Mouse (Mus musculus) thymus, postnatal 4 days (tissue): Measurements from ENCODE around the gene Best3.
"Not testable (repeated sequence)": the region's sequence is repeated elsewhere in the genome, so short reads cannot be mapped to it uniquely, and the experiment has no call there.

ENCODE experiments used
- DNase-seq: peaks from one replicate; pipeline ENCODE4 v3.0.0; 2021

Best3 gene

DNA sequence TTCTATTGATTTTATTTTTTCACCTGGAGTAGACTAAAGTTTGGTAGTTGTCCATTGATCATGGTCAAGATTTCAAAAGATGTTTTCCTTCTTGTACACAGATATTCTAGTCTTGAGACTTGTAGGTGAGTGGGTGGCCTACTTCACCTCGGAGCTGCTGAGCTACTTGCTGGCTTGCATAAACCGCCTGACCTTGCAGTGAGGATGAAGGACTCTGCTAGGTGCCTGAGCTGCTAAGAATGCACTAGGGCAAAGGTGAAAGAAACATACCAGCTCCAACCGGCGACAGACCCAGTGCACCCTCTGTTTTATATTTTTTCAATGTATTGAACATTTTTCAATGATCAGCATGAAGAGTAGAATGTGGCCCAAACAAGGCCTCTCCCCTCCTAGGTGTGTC lies 5.8 kb upstream of the Best3 start:
- no peak for DNase-seq

DNA sequence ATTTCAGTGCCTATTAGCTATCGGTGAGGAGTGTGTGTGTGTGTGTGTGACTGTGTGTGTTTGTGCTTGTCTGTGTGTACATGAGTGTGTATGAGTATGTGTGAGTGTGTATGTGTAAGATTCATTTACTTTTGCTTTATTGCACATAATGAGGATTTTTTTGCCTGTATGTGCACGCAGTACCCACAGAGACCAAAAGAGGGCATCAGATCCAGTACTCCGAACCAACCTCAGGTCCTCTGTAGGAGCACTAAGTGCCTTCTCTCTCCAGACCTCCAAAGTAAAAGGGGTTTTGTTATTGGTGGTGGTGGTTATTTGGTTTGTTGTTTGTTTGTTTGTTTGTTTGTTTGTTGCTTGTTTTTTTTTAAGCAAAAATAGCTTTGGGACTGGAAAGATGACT lies 5.2 kb upstream of the Best3 start:
- peak; percentile 74 for DNase-seq

DNA sequence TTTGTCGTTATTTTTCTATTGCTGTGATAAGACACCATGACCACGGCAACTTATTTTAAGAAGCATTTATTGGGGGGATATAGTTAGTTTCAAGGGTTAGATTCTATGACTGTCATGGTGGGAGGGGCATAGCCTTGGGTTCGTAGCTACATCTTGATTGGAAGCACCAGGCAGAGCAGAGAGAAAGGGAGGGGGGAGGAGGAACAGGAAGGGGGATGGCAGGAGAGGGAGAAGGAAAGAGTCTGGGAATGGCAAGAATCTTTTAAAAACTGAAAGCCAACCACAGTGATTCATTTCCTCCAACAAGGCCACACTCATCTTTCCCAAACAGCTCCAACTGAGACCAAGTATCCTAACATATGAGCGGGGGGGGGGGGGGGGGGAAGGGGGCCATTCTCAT lies 3.6 kb upstream of the Best3 start:
- DNase-seq, result no peak

DNA sequence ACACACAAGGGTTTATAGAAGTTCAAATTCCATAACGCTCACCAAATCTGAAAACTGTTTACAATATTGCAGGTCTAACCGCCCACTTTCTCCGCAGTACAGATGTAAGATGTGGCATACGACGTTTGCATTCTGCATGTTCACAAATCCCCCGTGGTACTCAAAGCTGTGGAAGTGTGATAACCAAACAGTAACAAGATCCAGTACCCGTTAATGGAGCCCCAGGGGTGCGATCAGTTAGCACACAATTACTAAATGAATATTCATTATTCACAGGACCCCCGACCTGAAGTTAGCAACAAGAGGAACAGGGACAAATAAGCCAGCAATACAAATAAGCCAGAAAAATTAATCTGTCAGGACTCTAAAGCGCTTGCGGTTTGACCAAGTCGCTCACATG lies 1.3 kb upstream of the Best3 start:
- no peak for DNase-seq

DNA sequence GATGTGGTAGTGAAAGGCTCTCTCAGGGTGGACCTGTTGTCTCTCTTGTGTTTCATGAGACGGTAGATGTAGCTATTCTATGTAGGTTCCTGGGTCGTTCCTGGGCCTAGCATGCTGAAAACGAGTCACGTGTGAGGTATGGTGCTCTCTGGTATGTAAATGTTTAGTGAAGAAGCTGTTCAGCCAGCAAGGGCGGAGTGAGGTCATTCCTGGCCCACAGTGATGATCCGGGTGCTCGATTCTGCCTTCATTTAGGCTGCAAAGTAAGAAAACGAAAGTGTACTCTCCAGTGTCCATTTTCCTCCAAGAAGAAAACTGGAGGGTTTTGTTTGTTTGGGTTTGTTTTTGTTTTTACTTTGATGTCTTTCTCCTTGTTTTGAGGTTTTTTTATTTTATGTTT lies 7.9 kb downstream of the Best3 start:
- no peak for DNase-seq

DNA sequence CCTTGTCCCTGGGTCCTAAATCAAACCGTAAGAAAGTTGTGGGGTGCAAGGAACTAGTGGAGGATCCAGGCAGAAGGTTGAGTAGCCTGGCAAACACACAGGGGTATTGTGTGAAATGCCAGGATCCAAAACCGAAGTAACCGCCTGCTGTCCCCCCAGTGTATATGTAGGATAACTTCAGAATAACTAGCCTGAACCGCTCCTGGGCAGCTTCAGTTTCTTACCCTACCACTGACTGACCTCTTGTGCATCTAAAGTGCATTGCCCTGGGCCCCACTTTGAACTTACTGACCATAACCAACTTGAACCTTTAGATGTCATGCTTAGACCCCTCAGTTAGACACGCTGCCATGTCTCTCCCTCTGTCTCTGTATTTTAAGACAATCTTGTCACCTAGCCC lies 9.0 kb downstream of the Best3 start:
- DNase-seq, result no peak

DNA sequence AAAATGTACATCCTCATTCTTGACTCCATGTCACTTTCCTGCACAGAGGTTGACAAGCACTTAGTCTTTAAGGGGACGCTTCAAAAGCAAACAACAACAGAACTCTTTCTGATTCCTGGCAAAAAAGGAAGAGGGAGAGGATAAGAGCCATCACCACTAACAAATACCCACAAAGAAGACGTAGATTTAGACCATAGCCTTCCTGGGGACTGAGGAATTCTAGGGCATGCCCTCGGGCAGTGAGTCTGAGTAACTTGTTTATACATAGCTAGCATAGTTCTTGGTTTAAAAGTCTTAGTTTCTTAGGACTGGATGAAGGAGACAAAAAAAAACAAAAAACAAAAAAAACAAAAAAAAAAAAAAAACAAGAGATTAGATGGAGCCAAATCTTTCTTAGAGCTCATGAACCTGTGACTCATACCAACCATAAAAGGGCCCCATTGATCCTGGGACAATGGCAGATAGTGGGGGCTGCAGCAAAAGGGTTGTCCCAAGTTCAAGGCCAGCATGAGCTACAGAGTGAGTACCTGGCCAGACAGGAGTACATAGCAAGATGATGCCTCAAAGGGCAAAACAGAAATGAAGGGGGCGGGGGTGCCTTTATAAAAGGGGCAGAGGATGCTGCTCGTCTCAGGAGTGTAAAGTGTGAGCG lies 9.6 kb downstream of the Best3 start:
- no peak for DNase-seq

DNA sequence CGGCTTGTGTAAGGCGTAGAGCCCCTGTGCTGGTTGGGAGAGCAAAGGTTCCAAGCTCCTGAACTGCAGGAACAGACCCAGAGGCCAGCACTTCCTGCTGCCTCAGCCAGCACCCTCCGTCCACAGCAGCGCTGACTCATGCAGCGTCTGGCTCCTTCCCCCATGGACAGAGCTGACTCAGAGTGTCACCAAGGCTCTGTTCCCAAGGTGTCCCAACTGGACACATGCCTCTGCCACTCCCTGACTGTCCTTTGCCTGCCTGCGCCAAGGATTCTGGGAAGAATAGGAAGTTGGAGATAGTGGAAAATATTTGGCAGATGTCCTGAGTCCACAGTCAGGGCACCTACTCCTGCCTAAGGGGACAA lies 10.1 kb downstream of the Best3 start:
- no peak for DNase-seq

DNA sequence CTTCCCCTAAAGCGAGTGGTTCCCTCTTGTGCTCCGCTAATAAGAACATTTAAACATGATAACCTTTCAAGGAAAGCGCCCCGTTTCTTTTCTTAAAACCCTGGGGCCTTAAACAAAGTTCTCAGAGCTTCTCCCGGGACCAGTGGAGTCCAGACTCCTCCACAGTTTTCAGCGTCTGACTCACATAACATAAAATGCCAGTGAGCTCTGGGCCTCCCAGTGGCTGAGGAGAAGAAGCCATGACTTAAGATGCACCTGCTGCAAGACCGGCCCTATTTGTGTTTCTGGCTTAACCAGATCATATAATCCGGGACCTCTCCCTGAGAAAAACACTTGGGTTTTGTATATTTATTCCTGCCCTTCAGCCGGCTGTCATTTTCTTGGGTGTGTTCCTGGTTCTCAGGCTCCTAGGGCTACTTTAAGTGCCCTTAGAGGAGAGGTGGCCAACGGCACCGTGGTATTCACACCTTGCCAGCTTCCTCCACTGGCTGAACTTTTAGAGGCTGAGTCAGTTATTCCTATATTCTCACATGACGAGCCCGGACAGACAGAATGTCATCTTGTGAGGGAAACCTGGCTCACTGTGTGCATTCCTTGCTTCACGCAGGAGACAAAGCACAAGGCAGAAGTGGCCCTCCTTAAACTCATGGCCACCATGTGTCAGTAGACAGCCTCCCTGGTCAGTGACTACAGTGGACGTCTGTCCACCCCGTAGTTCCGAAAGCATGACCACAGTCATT lies 12.8 kb downstream of the Best3 start:
- no peak for DNase-seq

DNA sequence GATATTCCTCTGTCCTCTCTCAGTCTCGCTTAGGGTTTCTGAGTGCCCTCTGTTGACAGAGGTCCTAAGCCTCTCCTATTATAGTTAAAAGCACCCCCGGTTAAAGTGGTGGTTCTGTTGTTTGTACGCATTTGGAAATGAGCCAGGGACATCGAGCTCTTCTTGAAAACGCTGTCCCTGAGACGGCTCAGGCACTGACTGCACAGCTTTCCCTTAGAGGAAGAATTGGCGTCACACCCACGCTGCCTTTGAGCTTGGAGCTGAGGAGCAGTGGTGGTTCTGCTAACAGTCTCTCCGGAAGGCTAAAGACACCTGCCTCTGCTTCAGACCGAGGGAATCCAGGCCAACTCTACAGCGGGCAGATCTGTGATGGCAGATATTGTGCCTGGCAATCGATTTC lies 14.9 kb downstream of the Best3 start:
- DNase-seq, result no peak

DNA sequence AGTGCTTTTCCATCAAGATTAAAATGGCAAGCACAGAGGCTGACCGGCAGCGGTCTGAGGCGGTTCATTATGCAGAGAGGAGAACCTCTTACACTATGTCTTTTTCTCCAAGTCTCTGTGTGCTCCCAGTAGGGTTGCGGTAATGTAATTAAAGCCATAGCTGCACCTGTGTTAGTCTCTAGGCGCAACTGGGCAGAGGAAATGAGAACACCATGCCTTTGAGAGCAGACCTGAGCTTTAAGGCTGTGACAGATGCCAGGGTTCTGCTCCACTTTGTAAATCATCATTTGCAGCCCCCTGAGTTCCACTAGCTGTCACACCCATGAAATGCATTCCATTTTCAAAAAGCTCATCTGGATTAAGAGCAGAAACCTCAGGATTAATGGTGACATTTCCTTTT lies 18.6 kb downstream of the Best3 start:
- no peak for DNase-seq

DNA sequence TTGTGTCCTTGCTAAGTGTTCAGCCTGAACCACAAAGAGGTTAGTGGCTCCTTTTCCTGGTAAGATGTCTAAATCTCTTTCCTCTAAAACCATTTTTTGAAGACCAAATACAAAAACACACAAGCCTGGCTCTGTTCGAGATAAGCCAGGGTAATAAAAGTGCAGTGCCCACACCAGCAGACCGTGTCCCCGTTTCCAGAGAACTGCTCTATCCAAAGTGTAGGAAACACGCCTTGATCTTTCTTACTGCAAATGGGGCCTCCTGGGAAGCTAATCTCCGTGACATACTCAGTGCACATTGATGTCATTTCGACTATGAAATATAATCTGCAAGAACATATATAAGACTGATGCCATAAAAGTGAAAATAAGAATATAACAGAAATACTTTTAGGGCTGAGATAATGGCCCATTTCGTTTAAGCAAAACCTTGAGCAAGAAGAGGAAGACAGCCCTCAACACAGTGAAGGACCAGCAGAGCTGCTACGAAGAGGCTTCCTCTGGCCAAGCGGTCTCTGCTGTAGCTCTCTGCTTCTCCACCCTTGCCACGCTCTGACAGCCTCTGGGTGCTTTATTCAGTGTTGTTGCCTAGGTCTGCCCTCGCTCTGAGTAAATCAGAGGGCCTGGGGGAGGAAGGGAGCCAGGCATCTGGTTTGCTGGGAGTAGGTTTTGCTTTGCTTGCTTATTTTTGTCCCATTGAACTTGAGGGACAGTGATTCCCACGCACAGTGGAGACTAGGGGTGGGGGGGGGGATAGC lies 19.8 kb downstream of the Best3 start:
- no peak for DNase-seq

DNA sequence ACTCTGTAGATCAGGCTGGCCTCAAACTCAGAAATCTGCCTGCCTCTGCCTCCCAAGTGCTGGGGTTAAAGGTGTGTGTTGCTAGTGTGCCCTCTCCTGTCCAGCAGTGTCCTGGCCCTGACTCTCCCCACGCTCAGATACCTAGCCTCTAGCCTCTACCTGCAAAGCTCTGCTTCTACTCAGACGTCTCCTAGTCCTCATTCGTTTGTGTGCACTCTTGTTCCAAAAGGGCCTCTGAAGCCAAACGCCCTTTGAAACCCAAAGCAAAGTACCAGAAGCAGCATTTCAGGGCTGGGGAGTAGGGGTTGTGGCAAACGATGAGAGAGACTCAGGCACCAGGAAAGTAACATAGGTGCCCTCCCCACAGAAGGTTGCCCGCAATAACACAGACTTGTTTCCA lies 23.6 kb downstream of the Best3 start:
- no peak for DNase-seq

DNA sequence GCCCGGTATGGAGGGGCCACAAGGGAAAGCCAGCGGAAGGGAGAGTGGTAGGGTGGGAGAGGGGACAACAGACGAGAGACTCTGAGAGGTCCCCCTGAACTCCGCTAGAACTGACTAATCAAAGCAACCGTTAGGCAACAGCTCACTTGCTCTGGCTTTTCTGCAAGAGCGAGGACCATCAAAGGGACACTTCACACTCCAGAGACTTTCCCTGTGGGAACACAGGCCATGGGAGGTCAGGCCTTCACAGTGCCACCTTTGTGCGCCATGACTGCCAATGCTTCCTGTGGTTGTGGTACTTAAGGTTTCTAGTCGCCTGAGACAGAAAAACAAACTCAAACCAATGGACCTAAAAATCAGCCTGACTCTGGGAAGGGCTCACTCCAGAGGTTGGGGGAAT lies 24.9 kb downstream of the Best3 start:
- no peak for DNase-seq

DNA sequence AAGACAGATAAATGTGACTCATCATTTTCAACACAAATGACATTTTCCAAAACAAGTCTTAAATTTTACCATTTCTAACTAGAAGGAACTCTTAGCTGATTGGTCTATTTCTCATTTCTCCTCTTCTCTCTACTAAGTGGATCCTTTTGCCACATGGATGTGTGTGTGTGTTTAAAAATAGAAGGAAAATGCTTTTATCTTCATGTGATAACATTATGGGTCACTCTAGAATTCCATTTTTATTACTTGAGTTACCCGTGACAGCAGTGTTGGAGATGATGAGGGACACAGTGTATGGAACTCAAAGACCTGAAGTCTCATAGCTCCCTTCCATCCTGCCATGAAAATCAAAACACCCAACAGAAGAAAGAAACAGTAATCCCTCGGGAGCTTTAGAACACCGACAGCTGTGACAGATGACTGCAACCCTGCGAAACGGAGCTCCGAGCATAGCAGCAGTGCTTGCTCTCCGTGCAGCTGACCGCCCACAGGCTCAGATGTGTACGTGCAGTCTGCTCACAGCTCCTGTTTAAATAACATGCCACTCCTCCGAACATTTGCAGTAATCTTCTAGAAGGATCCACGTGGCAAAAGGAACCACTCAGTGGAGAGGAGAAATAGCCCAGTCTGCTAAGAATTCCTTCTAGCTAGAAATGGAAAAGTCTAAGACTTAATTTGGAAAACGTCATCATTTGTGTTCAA lies 27.7 kb downstream of the Best3 start:
- DNase-seq, result no peak

DNA sequence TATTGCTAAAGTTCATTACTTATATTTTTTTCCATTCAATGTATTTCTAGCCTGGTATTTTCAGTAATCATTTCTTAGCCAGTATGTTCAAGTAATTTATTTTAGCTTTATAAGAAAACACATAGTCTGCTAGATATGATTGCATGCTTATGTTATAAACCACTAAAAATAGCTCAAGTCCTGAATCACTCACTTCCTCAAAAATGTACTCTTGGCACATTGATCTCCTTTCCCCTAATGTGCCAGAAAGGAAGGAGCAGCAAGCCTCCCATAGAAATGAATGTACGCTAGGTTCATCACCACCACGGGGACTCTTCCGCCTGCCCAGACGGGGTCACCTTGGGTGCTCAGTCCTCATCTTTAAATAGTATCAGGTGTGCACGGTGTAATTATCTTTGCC lies 28.5 kb downstream of the Best3 start:
- DNase-seq, result no peak

DNA sequence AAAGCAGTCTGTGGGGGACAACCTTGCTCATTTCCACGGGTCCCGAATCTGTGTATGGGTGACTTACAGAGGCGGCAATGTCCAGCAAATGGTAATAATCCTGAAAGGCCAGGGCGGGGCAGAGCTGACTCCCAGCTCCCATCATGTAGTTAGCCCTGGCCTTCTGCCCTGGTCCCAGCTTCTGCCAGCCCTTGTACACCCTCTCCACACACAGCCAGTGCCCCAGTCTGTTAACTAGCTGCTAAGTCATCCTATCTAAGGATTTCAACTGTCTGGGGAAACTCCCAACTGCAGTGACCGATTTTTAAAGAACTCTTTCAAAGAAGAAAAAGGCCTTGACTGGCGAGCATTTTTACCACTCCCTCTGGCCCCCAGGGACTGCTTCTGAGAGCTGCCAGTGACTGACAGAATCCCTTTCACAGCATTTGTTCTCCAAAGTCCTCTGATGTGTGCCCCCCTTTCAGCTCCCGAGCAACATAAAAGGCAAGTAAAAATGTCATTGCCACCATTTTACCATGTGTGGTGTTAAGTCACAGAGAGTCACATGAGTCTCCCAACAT lies 32.2 kb downstream of the Best3 start:
- DNase-seq, result no peak

DNA sequence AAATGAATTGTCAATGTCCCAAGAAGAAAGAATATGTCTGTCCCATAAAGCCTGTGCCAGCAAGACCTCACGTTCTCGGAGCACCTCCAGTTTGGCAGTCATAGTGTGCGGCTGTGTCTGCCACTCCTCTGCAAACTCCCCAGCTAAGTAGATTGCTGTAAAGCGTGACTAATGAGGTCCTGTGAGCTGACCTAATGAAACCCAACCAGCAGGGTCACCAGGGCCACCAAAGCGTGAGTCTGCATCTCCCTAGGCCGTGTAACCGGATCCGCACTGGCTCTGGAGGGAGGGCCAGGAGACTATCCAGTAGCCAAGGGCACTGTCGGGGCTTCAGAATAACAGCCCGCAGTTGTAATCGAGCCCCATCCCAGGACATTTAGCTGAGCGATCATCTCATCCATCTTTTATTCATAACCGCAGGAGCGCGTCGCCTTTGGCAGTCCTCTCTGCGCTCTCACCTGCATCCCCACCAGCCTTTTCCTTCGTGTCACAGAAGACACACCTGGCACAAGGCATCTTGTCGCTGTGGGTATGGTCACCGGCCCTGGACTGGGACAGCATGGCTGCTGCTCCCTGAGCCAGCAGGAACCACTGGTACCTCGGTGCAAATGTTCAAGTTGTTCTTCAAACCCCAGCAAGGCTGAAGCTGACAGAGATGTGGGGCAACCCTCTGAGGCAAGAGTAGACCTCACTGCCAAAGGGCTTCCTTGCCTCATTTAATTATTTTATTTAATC lies 35.1 kb downstream of the Best3 start:
- DNase-seq, result no peak

DNA sequence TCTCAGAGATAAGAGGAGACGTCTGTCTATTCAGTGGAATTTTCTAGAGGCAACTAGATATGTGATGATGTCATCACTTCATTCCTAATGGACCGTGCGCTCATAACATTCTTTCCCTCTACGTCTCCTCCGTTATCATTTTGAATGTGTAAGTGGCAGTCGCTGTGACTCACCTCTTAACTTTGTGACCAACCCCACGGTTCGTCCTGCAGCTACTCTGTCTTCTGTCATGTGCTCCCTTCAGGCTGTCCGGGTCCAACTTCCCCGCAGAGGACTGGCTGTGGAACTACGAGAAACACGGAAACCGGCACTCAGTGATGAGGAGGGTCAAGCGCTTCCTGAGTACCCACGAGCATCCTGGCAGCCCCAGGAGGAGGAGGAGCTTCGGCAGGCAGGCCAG lies 37.6 kb downstream of the Best3 start:
- no peak for DNase-seq

DNA sequence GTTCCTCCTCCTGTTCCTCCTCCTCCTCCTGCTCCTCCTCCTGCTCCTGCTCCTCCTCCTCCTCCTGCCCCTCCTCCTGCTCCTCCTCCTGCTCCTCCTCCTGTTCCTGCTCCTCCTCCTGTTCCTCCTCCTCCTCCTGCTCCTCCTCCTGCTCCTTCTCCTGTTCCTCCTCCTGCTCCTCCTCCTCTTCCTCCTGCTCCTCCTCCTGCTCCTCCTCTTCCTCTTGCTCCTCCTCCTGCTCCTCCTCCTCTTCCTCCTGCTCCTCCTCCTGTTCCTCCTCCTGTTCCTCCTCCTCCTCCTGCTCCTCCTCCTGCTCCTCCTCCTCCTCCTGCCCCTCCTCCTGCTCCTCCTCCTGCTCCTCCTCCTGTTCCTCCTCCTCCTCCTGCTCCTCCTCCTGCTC lies 39.7 kb downstream of the Best3 start:
- not testable (repeated sequence) for DNase-seq

DNA sequence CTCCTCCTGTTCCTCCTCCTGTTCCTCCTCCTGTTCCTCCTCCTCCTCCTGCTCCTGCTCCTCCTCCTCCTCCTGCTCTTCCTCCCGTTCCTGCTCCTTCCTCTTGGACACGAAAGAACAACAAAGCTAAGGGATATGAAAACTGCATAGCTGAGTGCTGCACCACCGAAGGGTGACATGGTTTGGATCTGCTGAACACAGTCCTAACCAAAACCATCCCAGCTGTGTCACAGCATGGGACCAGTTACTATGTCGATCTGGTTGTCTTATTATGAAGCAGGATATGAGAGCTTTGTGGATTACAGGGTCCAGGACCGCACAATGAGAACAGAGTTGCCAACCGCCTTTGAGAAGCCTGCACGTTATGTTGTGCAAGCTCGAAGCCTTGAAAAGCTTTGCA lies 40.1 kb downstream of the Best3 start:
- DNase-seq, result no peak

DNA sequence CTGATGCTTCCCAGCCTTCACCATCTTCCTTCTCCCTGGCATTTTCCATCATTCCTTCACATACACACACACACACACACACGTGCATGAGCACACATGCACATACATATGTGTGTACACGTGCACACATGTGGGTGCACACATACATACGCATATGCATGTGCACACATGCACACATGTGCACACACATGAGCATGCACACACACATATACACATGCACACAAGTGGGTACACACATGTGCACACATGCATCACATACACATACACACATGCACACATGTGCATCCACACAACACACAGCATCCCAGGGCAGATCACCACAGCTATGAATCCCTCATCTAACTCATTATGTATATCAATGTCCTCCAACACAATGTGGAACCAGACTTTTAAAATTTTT lies 45.0 kb downstream of the Best3 start:
- DNase-seq, result no peak

DNA sequence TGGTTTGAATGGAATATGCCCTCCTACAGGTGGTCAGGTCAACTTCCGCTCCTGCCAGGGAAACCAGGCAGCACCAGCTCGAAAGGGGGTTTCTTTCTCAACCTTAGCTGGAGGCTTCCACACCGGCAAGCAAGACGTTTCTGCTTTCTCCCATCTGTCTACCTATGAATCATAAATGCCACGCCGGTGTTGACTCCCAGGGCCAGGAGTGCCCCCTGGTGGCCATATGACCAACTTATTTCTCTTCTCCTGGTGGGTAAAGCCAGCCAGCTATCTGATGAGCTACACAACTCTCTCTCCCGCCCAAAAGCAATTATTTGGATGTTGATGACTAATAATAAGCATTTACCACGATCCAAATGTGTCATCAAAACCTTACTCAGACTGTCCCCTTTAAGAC lies 47.7 kb downstream of the Best3 start:
- DNase-seq, result peak; percentile 90
